Mouse (Mus musculus): ENCODE measurements around the gene Olfr556.

GRCm38 (mm10) chr7:102619608-102620007 lies 45.1 kb upstream of the Olfr556 start:
- TF ChIP-seq POLR2A (IDR thresholded peaks at IDR 0.05; ENCODE audit: low read depth, low read length): no peak
- no peak for TF ChIP-seq CTCF (IDR thresholded peaks at IDR 0.05; ENCODE audit: extremely low read depth, insufficient read length, insufficient replicate concordance, low read depth, low read length)
